In genomic region chr11:66487765-66488164, GRCm38 (mm10) we compare ENCODE assay signal across 13 mouse cellular contexts. TPM values are rescaled to one million over a fixed set of nuclear protein-coding genes. Genes with fewer than 3 reads are reported as not detected.
DNase-seq lines count a peak whose midpoint lies in the region; ATAC-seq and TF ChIP-seq lines count a peak whose summit lies in the region.
"Had no signal": no experiment of that assay in that cellular context is flagged by ENCODE, and none has a peak within 500 bp of the region (broad histone marks: within the 10 kb centered on the region; RNA-seq: fewer than 3 reads in every experiment).

No protein-coding gene starts in this region.

- H3K27me3 ChIP-seq in heart, adult 2 months (ENCODE audit: control insufficient read depth, insufficient read depth, low read length), result no peaks in the 10 kb centered on the region
- no peaks in the 10 kb centered on the region for H3K27me3 ChIP-seq in heart, embryonic 10.5 days (ENCODE audit: insufficient read depth, poor library complexity, severe bottlenecking)
- no peaks in the 10 kb centered on the region for H3K27me3 ChIP-seq in intestine, postnatal 0 days (replicated peaks; ENCODE audit: control insufficient read depth, insufficient read depth, low read length)
- no peaks in the 10 kb centered on the region for H3K27me3 ChIP-seq in midbrain, embryonic 10.5 days (ENCODE audit: low read depth, poor library complexity, severe bottlenecking)

- no peak overlapping the region for H3K4me2 ChIP-seq in intestine, postnatal 0 days (replicated peaks; ENCODE audit: low read depth)

- H3K9me3 ChIP-seq in heart, embryonic 10.5 days, result no peaks in the 10 kb centered on the region
- no peaks in the 10 kb centered on the region for H3K9me3 ChIP-seq in intestine, postnatal 0 days (ENCODE audit: control insufficient read depth)
- no peaks in the 10 kb centered on the region for H3K9me3 ChIP-seq in midbrain, embryonic 10.5 days (replicated peaks)

- peak; percentile 59 to 74 for DNase-seq in heart, adult 2 months
- DNase-seq in heart, embryonic 10.5 days (ENCODE audit: low spot score), result no peak
- peak; percentile 79 for DNase-seq in adrenal gland, postnatal 10 days
- DNase-seq in heart, adult 9 months (ENCODE audit: low spot score in 2 of 2), result peak; percentile 48 to 77
- peak; percentile 55 to 56 for DNase-seq in layer of hippocampus, postnatal 14 days (ENCODE audit: low spot score in 2 of 2)
- DNase-seq in spleen, postnatal 14 days (ENCODE audit: low spot score in 2 of 2), result no peak
- no peak for DNase-seq in midbrain, embryonic 10.5 days (ENCODE audit: low spot score)
- DNase-seq: gastrocnemius, postnatal 25 days; kidney, postnatal 36 days had no signal

- intact Hi-C loops in heart, adult 2 months (cut with DNase I), result no loop called here

- TF ChIP-seq CTCF in heart, adult 2 months (IDR thresholded peaks at IDR 0.05), result no peak
- no peak for TF ChIP-seq CTCF in intestine, postnatal 0 days (IDR thresholded peaks at IDR 0.05; ENCODE audit: low read depth)

- ATAC-seq in intestine, postnatal 0 days, result no peak
- ATAC-seq: CD4-positive, CD25-positive, alpha-beta regulatory T cell, adult 4 months; inflammation-experienced regulatory T-cells, adult 6 months had no signal

- TF ChIP-seq EP300 in heart, adult 2 months (IDR thresholded peaks at IDR 0.05; ENCODE audit: insufficient read depth, low read depth, low read length), result peak; percentile 76

- H3K27ac ChIP-seq in heart, adult 2 months, result peak overlapping the region; percentile 68
- no peak overlapping the region for H3K27ac ChIP-seq in heart, embryonic 10.5 days
- no peak overlapping the region for H3K27ac ChIP-seq in intestine, postnatal 0 days (ENCODE audit: low read depth, low read length)
- H3K27ac ChIP-seq in midbrain, embryonic 10.5 days (replicated peaks), result no peak overlapping the region

- H3K4me3 ChIP-seq in heart, adult 2 months, result no peak overlapping the region
- no peak overlapping the region for H3K4me3 ChIP-seq in heart, embryonic 10.5 days
- no peak overlapping the region for H3K4me3 ChIP-seq in intestine, postnatal 0 days (ENCODE audit: low read depth, low read length)
- H3K4me3 ChIP-seq in midbrain, embryonic 10.5 days, result no peak overlapping the region
- H3K4me3 ChIP-seq: erythroblast, embryonic 14.5 days had no signal

- peaks cover 2% of the 10 kb centered on the region for H3K36me3 ChIP-seq in heart, adult 2 months (ENCODE audit: control insufficient read depth, insufficient read depth, low read length)
- H3K36me3 ChIP-seq in heart, embryonic 10.5 days, result no peaks in the 10 kb centered on the region
- H3K36me3 ChIP-seq in intestine, postnatal 0 days (ENCODE audit: control insufficient read depth, insufficient read depth), result no peaks in the 10 kb centered on the region
- H3K36me3 ChIP-seq in midbrain, embryonic 10.5 days, result no peaks in the 10 kb centered on the region

- H3K79me2 ChIP-seq in heart, adult 2 months (replicated peaks; ENCODE audit: control insufficient read depth, insufficient read depth, low read length), result no peaks in the 10 kb centered on the region

- H3K9ac ChIP-seq in heart, adult 2 months (ENCODE audit: low read depth, low read length), result no peak overlapping the region
- H3K9ac ChIP-seq in intestine, postnatal 0 days (ENCODE audit: low read depth, low read length), result no peak overlapping the region

- no peak for TF ChIP-seq POLR2A in heart, adult 2 months (IDR thresholded peaks at IDR 0.05; ENCODE audit: insufficient read depth, low read depth, low read length)

- peaks cover 4% of the 10 kb centered on the region for H3K4me1 ChIP-seq in heart, adult 2 months (ENCODE audit: control insufficient read depth, insufficient read depth, low read length)
- peaks cover 7% of the 10 kb centered on the region; the same call in 1 of the 2 replicates for H3K4me1 ChIP-seq in heart, embryonic 10.5 days
- H3K4me1 ChIP-seq in intestine, postnatal 0 days (replicated peaks; ENCODE audit: control insufficient read depth, insufficient read depth, low read length), result no peaks in the 10 kb centered on the region
- H3K4me1 ChIP-seq in midbrain, embryonic 10.5 days, result no peaks in the 10 kb centered on the region

- 47% methylated on average over 4 of the region's 4 CpGs for WGBS in heart, adult 2 months
- WGBS in heart, embryonic 10.5 days, result 65% methylated on average over 4 of the region's 4 CpGs
- WGBS in intestine, postnatal 0 days, result 72% methylated on average over 4 of the region's 4 CpGs
- WGBS in midbrain, embryonic 10.5 days, result 89% methylated on average over 4 of the region's 4 CpGs

RNA-seq across cellular contexts. Expression of gene Shisa6, which starts 38.0 kb away (rescaled TPM):
- under 1 TPM; 0.31 to 0.66 TPM for total RNA-seq in heart, adult 2 months (2021)
- 0.26 and 0.27 TPM in 2 replicates for polyA plus RNA-seq in heart, adult 2 months (2012; rRNA removed)
- polyA plus RNA-seq in heart, embryonic 10.5 days (2016; fragmentation: Nextera tagmentation; extraction: Ambion mirVana), result 0.20 and 0.22 TPM in 2 replicates
- total RNA-seq in adrenal gland, postnatal 10 days (2021), result under 1 TPM; 0.15 to 0.21 TPM
- 100 to 1,000 TPM; 204 to 221 TPM for total RNA-seq in layer of hippocampus, postnatal 14 days (2021)
- polyA plus RNA-seq in intestine, postnatal 0 days (2015; fragmentation: Nextera tagmentation; extraction: Ambion mirVana), result 0.04 and 0.25 TPM in 2 replicates
- polyA plus RNA-seq in midbrain, embryonic 10.5 days (2016; fragmentation: Nextera tagmentation; extraction: Ambion mirVana), result 0.15 and 0.41 TPM in 2 replicates
- polyA plus RNA-seq: CD4-positive, CD25-positive, alpha-beta regulatory T cell, adult 4 months; erythroblast, embryonic 14.5 days; inflammation-experienced regulatory T-cells, adult 6 months had no signal

Comparison
In these comparisons a context has a peak if more than half of its experiments do, and no peak if none do; other contexts are left out.
1. DNase-seq: peak in heart, adult 2 months (2 of 2), adrenal gland, postnatal 10 days (single experiment), heart, adult 9 months (2 of 2) and layer of hippocampus, postnatal 14 days (2 of 2); none in heart, embryonic 10.5 days (single experiment), spleen, postnatal 14 days (0 of 2) and midbrain, embryonic 10.5 days (single experiment).